Mouse (Mus musculus) spleen, adult 18-20 months (tissue): ENCODE results near the gene Igf1.
A peak's percentile ranks its signal among the peaks of the same experiment; 100 is the strongest.

Experiments used
- DNase-seq, 2 experiments: peaks; one replicate each; pipeline ENCODE4 v3.0.0; 2022; ENCODE audit warnings: mixed read lengths in 2 of 2

The Igf1 gene

GRCm38 (mm10) chr10:87858013-87858806 is at the start of gene Igf1:
Igf1 (plus strand) TSS chr10:87858265.
- no peak for DNase-seq

- DNase-seq, result no peak
Observed at GRCm38 (mm10) chr10:87812157-87813072, 45.6 kb upstream of the Igf1 start.

- DNase-seq, result no peak
Observed at GRCm38 (mm10) chr10:87813073-87813590, 44.9 kb upstream of the Igf1 start.

- DNase-seq, result no peak
Observed at GRCm38 (mm10) chr10:87816861-87817260, 41.2 kb upstream of the Igf1 start.

GRCm38 (mm10) chr10:87817786-87818185 is 40.3 kb upstream of the Igf1 start:
- DNase-seq, result no peak

GRCm38 (mm10) chr10:87821906-87822305 is 36.2 kb upstream of the Igf1 start:
- DNase-seq, result no peak

GRCm38 (mm10) chr10:87830012-87830411 is 28.1 kb upstream of the Igf1 start:
- no peak for DNase-seq

- no peak for DNase-seq
Observed at GRCm38 (mm10) chr10:87830639-87831038, 27.4 kb upstream of the Igf1 start.

GRCm38 (mm10) chr10:87832101-87832500 is 26.0 kb upstream of the Igf1 start:
- no peak for DNase-seq

- no peak for DNase-seq
Observed at GRCm38 (mm10) chr10:87839454-87839853, 18.6 kb upstream of the Igf1 start.

- DNase-seq, result no peak
Observed at GRCm38 (mm10) chr10:87842501-87842900, 15.6 kb upstream of the Igf1 start.

GRCm38 (mm10) chr10:87844917-87845552 is 13.0 kb upstream of the Igf1 start:
- DNase-seq, result no peak

GRCm38 (mm10) chr10:87847882-87848281 is 10.2 kb upstream of the Igf1 start:
- no peak for DNase-seq

- no peak for DNase-seq
Observed at GRCm38 (mm10) chr10:87848419-87848818, 9.6 kb upstream of the Igf1 start.

GRCm38 (mm10) chr10:87851492-87851891 is 6.6 kb upstream of the Igf1 start:
- no peak for DNase-seq

- peak in 1 of 2 experiments; percentile 42 for DNase-seq
Observed at GRCm38 (mm10) chr10:87854408-87854807, 3.7 kb upstream of the Igf1 start.

- no peak for DNase-seq
Observed at GRCm38 (mm10) chr10:87855423-87856122, 2.5 kb upstream of the Igf1 start.

- DNase-seq, result no peak
Observed at GRCm38 (mm10) chr10:87857215-87857955, 680 bp upstream of the Igf1 start.

- no peak for DNase-seq
Observed at GRCm38 (mm10) chr10:87858939-87859338, 874 bp downstream of the Igf1 start.

- DNase-seq, result no peak
Observed at GRCm38 (mm10) chr10:87859453-87859852, 1.4 kb downstream of the Igf1 start.
